Mouse (Mus musculus) adrenal gland, postnatal 25 days (tissue): ENCODE results near the gene Akr1c19. TPM values are rescaled to one million over a fixed set of nuclear protein-coding genes. Genes with fewer than 3 reads are reported as not detected.

Source experiments
- DNase-seq: peaks from one replicate; pipeline ENCODE4 v3.0.0; 2021; ENCODE audit warnings: mixed read lengths
- total RNA-seq: library from RNA; stranded (reverse); gene quantifications from 2 replicates; pipeline ENCODE4 v1.2.3, GENCODE M21; 2021

Akr1c19 gene
- total RNA-seq, 1 experiment from 2014 or later: 0.70 TPM

DNA sequence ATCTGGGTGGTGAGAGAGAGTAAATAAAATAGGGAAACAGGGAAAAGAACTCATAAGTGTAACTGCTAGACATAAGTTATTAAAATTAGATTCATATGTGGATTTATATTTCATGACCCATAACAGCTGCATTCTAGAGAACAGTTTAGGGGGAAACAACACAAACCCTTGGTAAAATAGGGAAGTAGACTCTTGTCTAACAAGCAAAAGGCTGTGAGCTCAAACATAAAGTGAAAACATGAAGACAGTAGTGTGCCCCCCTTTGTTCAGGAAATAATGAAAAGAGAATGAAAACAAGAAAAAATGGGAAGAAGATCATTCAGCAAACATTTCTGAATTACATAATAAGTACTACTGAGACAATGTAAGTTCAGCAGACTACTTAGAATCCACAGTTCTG, 42.4 kb downstream of the Akr1c19 start:
- DNase-seq: no peak

DNA sequence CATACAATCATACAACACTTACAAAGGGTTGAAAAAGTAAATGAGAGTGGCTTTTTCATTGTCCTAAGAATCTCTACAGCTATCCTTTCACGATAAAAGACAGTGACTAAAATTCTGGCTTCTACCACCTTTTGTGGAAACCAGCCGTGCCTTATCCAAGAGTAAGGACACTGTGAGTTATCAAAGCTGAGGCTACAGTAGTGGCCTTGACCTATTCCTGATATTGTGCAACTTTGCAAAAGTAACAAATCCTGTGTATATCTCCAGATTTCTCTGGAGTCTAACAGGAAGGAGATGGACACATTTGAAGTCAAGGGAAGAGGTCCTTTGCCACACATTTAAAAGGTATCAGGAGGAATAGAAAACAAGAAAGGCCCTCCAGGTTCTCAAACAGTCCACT, 49.0 kb downstream of the Akr1c19 start:
- no peak for DNase-seq

DNA sequence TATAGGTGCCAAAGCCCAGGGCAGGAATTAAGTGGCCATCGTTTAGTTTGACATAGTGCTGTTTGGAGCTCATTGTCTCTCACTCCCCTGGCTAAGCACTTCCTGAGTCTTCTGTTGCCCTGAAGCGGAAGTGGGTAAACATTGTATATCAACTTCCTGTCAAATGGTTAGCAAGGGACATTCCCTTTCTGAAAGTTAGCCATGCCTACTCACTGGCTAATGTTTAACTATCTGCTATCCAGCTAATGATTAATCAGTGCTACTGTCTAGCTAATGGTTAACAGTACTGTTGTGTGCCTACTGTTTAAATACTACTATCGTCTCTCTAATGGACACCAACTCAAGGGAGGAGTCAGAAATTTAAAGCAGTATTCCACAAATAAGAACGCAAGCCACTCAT, 50.8 kb downstream of the Akr1c19 start, which contains the start of gene Akr1c12:
Gene Akr1c12, minus strand, starts transcription at position 150 of the 400 bp plus-strand sequence.
- no peak for DNase-seq

DNA sequence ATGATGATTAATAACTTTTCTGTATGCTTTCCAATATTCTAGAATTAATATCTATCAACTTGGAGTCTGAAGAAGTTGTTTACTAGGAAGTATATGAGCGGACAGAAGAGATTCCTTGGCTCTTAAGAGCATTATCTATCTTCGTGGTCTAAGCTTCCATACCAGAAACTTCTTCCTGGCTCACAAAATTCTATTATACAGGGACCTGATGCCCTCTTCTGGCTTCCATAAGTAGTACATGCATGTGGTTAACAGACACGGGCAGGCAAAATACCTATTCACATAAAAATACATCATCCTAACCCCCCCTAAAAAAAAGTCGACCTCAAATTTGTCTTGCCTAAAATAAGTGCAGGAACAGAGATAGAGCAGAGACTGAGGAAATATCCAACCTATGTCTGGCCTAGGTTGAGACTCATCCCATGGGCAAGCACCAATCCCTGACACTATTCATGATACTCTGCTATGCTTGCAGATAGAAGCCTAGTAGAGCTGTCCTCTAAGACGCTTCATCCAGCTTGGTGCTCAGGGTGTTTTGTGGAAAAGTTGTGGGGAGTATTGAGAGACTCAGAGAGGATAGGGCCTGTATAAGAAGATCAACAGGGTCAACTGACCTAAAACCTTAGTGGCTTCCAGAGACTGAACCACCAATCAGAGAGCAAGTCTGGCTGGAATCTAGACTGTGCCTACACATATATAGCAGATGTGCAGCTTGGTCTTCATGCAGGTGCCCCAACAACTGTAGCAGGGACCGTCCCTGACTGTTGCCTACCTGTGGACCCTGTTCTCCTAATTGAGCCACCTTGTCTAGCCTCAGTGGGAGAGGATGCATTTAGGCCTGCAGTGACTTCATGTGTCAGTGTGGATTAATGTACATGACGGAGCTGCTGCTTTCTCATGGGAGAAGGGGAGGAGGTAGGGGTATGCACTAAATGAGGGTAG, 53.2 kb downstream of the Akr1c19 start:
- DNase-seq: no peak

DNA sequence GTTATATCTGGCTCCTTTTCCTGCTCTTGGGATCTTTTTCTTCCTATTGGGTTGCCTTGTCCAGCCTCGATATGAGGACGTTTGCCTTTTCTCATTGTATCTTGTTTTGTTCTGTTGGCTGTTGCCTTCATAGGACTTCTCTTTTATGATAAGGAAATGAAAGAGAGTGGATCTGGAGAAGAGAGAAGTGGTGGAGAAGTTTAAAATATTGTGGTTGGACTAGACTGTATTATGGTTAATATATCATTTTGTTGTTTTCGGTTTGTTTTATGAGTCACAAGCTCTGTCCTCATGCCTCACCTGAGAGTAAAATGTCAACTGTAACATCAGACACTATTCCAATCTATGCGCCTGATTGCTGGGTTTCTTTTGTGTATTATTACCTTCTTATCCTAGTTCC, 68.5 kb downstream of the Akr1c19 start:
- DNase-seq: no peak

Other genes starting within 250 kb of the Akr1c19 start
- gene Akr1c14, start 179.7 kb upstream of the Akr1c19 start, total RNA-seq: 0.73 and 1.8 TPM in 2 replicates
- 7,030 and 8,142 TPM in 2 replicates for gene Akr1c18, start 78.0 kb upstream of the Akr1c19 start, total RNA-seq
- 36.1 and 44.4 TPM in 2 replicates for gene Akr1c13, start 37.5 kb upstream of the Akr1c19 start, total RNA-seq
- gene Akr1c12, start 50.7 kb downstream of the Akr1c19 start, total RNA-seq: not detected in 2 replicates
- gene Akr1c6, start 205.6 kb downstream of the Akr1c19 start, total RNA-seq: 6.0 TPM in 1 of 2 replicates, not detected in the other